Mouse (Mus musculus): ENCODE measurements around the gene Vrk1. TPM values are rescaled to one million over a fixed set of nuclear protein-coding genes. Genes with fewer than 3 reads are reported as not detected.

The Vrk1 gene
- total RNA-seq, 4 experiments from 2014 or later = 16.4 to 18.0 (median 17.4) TPM

- no peak for DNase-seq
These were observed 114.6 kb downstream of the Vrk1 start for GRCm38 (mm10) chr12:106124581-106124980.

Other genes with a start within 250 kb of the Vrk1 start
- 100 to 1,000 TPM; 186 to 233 (median 219) TPM for gene Papola, start 225.5 kb upstream of the Vrk1 start, total RNA-seq (2022)